Mouse (Mus musculus) spleen, adult 2 months (tissue): ENCODE measurements around the gene Necab2.

Experiments used
- CTCF ChIP-seq: fragments of 200-500 bp; IDR thresholded peaks from 2 replicates; pipeline ENCODE4 v1.5.1; 2011; ENCODE audit warnings: mild to moderate bottlenecking, inconsistent platforms; ENCODE audit not compliant: insufficient read depth, insufficient read length, insufficient replicate concordance; ENCODE audit errors: extremely low read depth
- POLR2A ChIP-seq: fragments of 200-500 bp; IDR thresholded peaks from 2 replicates; pipeline ENCODE4 v1.6.1; 2011; ENCODE audit warnings: low read depth, low read length, inconsistent platforms

- no peak for TF ChIP-seq POLR2A
- no peak for TF ChIP-seq CTCF
Observed at GRCm38 (mm10) chr8:119434569-119434968, 11.9 kb upstream of the Necab2 start.
